ENCODE assay signal across 16 mouse cellular contexts in genomic region chr14:62324943-62325342, GRCm38 (mm10).
"Had no signal": no experiment of that assay in that cellular context is flagged by ENCODE, and none has a peak within 500 bp of the region (broad histone marks: within the 10 kb centered on the region; RNA-seq: fewer than 3 reads in every experiment).

No protein-coding gene starts in this region.

- H3K4me2 ChIP-seq: neural tube, embryonic 13.5 days; neural tube, embryonic 15.5 days; stomach, embryonic 15.5 days had no signal

- H3K27me3 ChIP-seq: neural tube, embryonic 13.5 days; neural tube, embryonic 15.5 days; stomach, embryonic 15.5 days had no signal

- H3K9me3 ChIP-seq: neural tube, embryonic 13.5 days; neural tube, embryonic 15.5 days; stomach, embryonic 15.5 days had no signal

- H3K4me3 ChIP-seq: neural tube, embryonic 13.5 days; neural tube, embryonic 15.5 days; stomach, embryonic 15.5 days had no signal

- H3K27ac ChIP-seq: neural tube, embryonic 13.5 days; neural tube, embryonic 15.5 days; stomach, embryonic 15.5 days; stomach, postnatal 0 days had no signal

- H3K9ac ChIP-seq: neural tube, embryonic 13.5 days; neural tube, embryonic 15.5 days; stomach, embryonic 15.5 days had no signal

- H3K36me3 ChIP-seq: neural tube, embryonic 13.5 days; neural tube, embryonic 15.5 days; stomach, embryonic 15.5 days had no signal

- DNase-seq: retina, postnatal 1 day; right cerebral cortex, adult 18-20 months; right cerebral cortex, postnatal 14 days; right cerebral cortex, postnatal 25 days; right cerebral cortex, postnatal 4 days; spleen, adult 18-20 months; thymus, adult 18-20 months; thymus, adult 2 months; thymus, postnatal 14 days; thymus, postnatal 25 days; thymus, postnatal 36 days; thymus, postnatal 4 days had no signal

- H3K4me1 ChIP-seq: neural tube, embryonic 15.5 days had no signal
